Mouse (Mus musculus): ENCODE results near the gene Gm7903. TPM values are rescaled to one million over a fixed set of nuclear protein-coding genes. Genes with fewer than 3 reads are reported as not detected.

Gm7903 gene
- polyA plus RNA-seq (2015; fragmentation: Nextera tagmentation; extraction: Ambion mirVana): 0.06 TPM in 1 of 2 replicates, not detected in the other

DNA sequence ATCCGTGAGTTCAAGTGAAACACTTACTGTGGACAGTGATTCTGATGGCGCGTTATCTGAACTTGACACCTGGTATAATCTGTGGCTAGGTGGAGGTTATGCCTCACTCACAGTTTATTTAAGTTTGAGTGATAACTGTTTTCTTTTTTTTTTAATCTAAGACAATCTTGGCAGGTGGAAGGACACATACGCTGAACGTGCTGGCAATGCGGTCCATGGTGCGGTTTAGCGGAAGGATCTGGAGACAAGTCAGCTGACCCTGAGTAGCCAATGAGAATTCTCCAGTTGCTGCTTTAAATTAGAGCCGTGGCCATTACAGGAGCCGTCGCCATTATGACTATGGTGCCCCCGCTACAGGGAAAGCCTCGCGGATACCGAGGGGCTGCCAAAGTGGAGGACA, at the start of gene Gm7903:
TSS of gene Gm7903 (plus strand) at position 301 of the 400 bp plus-strand sequence.

Other genes starting within 250 kb of the Gm7903 start
- gene Tceal6, start 223.1 kb upstream of the Gm7903 start, polyA plus RNA-seq (2015; fragmentation: Nextera tagmentation; extraction: Ambion mirVana): 71.9 and 74.6 TPM in 2 replicates
- gene Pramel3, start 131.5 kb upstream of the Gm7903 start, polyA plus RNA-seq (2015; fragmentation: Nextera tagmentation; extraction: Ambion mirVana): not detected in 2 replicates
- gene Gm5128, start 60.6 kb upstream of the Gm7903 start, polyA plus RNA-seq (2015; fragmentation: Nextera tagmentation; extraction: Ambion mirVana): not detected in 2 replicates
- not detected in 2 replicates for gene AV320801, start 60.8 kb downstream of the Gm7903 start, polyA plus RNA-seq (2015; fragmentation: Nextera tagmentation; extraction: Ambion mirVana)
- 0.14 TPM in 1 of 2 replicates, not detected in the other for gene Nxf7, start 164.9 kb downstream of the Gm7903 start, polyA plus RNA-seq (2015; fragmentation: Nextera tagmentation; extraction: Ambion mirVana)
- gene Prame, start 193.9 kb downstream of the Gm7903 start, polyA plus RNA-seq (2015; fragmentation: Nextera tagmentation; extraction: Ambion mirVana): not detected in 2 replicates